Mouse (Mus musculus): Measurements from ENCODE around the gene Rac1. TPM values are rescaled to one million over a fixed set of nuclear protein-coding genes. Genes with fewer than 3 reads are reported as not detected.
A peak's percentile ranks its signal among the peaks of the same experiment; 100 is the strongest.

Rac1 gene
- polyA plus RNA-seq (2015; fragmentation: Nextera tagmentation; extraction: Ambion mirVana) = 345 and 377 TPM in 2 replicates

- under 1% methylated on average over 59 of the region's 105 CpGs for WGBS
- Histone ChIP-seq H3K4me3 (ENCODE audit: low read depth, low read length) (peak within 1 kb of the TSS; percentile 100), H3K36me3 (ENCODE audit: control insufficient read depth, insufficient read depth, low read length) (no peaks in the 10 kb centered on the region), H3K27me3 (ENCODE audit: control insufficient read depth, insufficient read depth, low read length) (no peaks in the 10 kb centered on the region), H3K4me1 (replicated peaks; ENCODE audit: control insufficient read depth, insufficient read depth) (peaks cover 6% of the 10 kb centered on the region; the same call in 1 of the 2 replicates), H3K9me3 (ENCODE audit: control insufficient read depth, low read length) (no peaks in the 10 kb centered on the region), H3K4me2 (replicated peaks; ENCODE audit: low read depth) (peak within 1 kb of the TSS; percentile 70), H3K9ac (ENCODE audit: low read length) (peak within 1 kb of the TSS; percentile 100), H3K27ac (replicated peaks) (peak within 1 kb of the TSS; percentile 100)
- TF ChIP-seq EP300 (optimal IDR thresholded peaks at IDR 0.05) = no peak
- ATAC-seq (ENCODE audit: low FRiP score, low TSS enrichment) = peak; percentile 97
- peak; percentile 98 for DNase-seq (ENCODE audit: low spot score)
These were observed at the start of gene Rac1 for GRCm38 (mm10) chr5:143527486-143528307. Rac1 (minus strand) TSS chr5:143528036.

- Histone ChIP-seq H3K9me3 (ENCODE audit: control insufficient read depth, low read length) (no peaks in the 10 kb centered on the region), H3K36me3 (ENCODE audit: control insufficient read depth, insufficient read depth, low read length) (no peaks in the 10 kb centered on the region), H3K27me3 (ENCODE audit: control insufficient read depth, insufficient read depth, low read length) (no peaks in the 10 kb centered on the region), H3K9ac (ENCODE audit: low read length) (no peak overlapping the region), H3K4me1 (replicated peaks; ENCODE audit: control insufficient read depth, insufficient read depth) (no peaks in the 10 kb centered on the region), H3K4me2 (replicated peaks; ENCODE audit: low read depth) (no peak overlapping the region), H3K27ac (replicated peaks) (peak overlapping the region; percentile 53), H3K4me3 (ENCODE audit: low read depth, low read length) (no peak overlapping the region)
- TF ChIP-seq EP300 (optimal IDR thresholded peaks at IDR 0.05) (no peak), CTCF (IDR thresholded peaks at IDR 0.05; ENCODE audit: low read depth) (no peak; the same call in 1 of the 2 replicates)
- DNase-seq (ENCODE audit: low spot score) (peak; percentile 24), ATAC-seq (ENCODE audit: low FRiP score, low TSS enrichment) (peak; percentile 76)
- 39% methylated on average over 19 of the region's 19 CpGs for WGBS
These were observed 46.7 kb upstream of the Rac1 start for GRCm38 (mm10) chr5:143574261-143575178.

- no peaks in the 10 kb centered on the region for H3K27me3 ChIP-seq (ENCODE audit: control insufficient read depth, insufficient read depth, low read length)
- H3K27ac ChIP-seq (replicated peaks) = peak overlapping the region; percentile 13; the same call in 1 of the 2 replicates
- H3K4me2 ChIP-seq (replicated peaks; ENCODE audit: low read depth) = no peak overlapping the region
- H3K9ac ChIP-seq (ENCODE audit: low read length) = no peak overlapping the region
- TF ChIP-seq EP300 (optimal IDR thresholded peaks at IDR 0.05) = no peak
- no peak for TF ChIP-seq CTCF (IDR thresholded peaks at IDR 0.05; ENCODE audit: low read depth)
- WGBS = 83% methylated on average over 4 of the region's 4 CpGs
- no peak overlapping the region for H3K4me3 ChIP-seq (ENCODE audit: low read depth, low read length)
- ATAC-seq (ENCODE audit: low FRiP score, low TSS enrichment) (no peak), DNase-seq (ENCODE audit: low spot score) (no peak)
- H3K36me3 ChIP-seq (ENCODE audit: control insufficient read depth, insufficient read depth, low read length) = no peaks in the 10 kb centered on the region
- no peaks in the 10 kb centered on the region for H3K9me3 ChIP-seq (ENCODE audit: control insufficient read depth, low read length)
- no peaks in the 10 kb centered on the region for H3K4me1 ChIP-seq (replicated peaks; ENCODE audit: control insufficient read depth, insufficient read depth)
These were observed 45.2 kb upstream of the Rac1 start for GRCm38 (mm10) chr5:143573067-143573466.

GRCm38 (mm10) chr5:143572195-143572594, 44.4 kb upstream of the Rac1 start:
- Histone ChIP-seq H3K9me3 (ENCODE audit: control insufficient read depth, low read length) (no peaks in the 10 kb centered on the region), H3K4me3 (ENCODE audit: low read depth, low read length) (no peak overlapping the region), H3K27me3 (ENCODE audit: control insufficient read depth, insufficient read depth, low read length) (no peaks in the 10 kb centered on the region), H3K27ac (replicated peaks) (peak overlapping the region; percentile 71; the same call in 1 of the 2 replicates), H3K4me1 (replicated peaks; ENCODE audit: control insufficient read depth, insufficient read depth) (no peaks in the 10 kb centered on the region), H3K36me3 (ENCODE audit: control insufficient read depth, insufficient read depth, low read length) (no peaks in the 10 kb centered on the region), H3K9ac (ENCODE audit: low read length) (no peak overlapping the region), H3K4me2 (replicated peaks; ENCODE audit: low read depth) (no peak overlapping the region)
- ATAC-seq (ENCODE audit: low FRiP score, low TSS enrichment) = peak; percentile 75
- WGBS = 40% methylated on average over 5 of the region's 5 CpGs
- DNase-seq (ENCODE audit: low spot score) = peak; percentile 29
- TF ChIP-seq CTCF (IDR thresholded peaks at IDR 0.05; ENCODE audit: low read depth) = 0 out of 2 replicates have a peak, but pooled peaks have one; percentile 17
- peak; percentile 81 for TF ChIP-seq EP300 (optimal IDR thresholded peaks at IDR 0.05)

- TF ChIP-seq CTCF (IDR thresholded peaks at IDR 0.05; ENCODE audit: low read depth) (peak; percentile 98), EP300 (optimal IDR thresholded peaks at IDR 0.05) (no peak)
- Histone ChIP-seq H3K4me2 (replicated peaks; ENCODE audit: low read depth) (no peak overlapping the region), H3K4me3 (ENCODE audit: low read depth, low read length) (no peak overlapping the region), H3K9ac (ENCODE audit: low read length) (no peak overlapping the region), H3K9me3 (ENCODE audit: control insufficient read depth, low read length) (no peaks in the 10 kb centered on the region), H3K27ac (replicated peaks) (no peak overlapping the region), H3K27me3 (ENCODE audit: control insufficient read depth, insufficient read depth, low read length) (no peaks in the 10 kb centered on the region), H3K36me3 (ENCODE audit: control insufficient read depth, insufficient read depth, low read length) (no peaks in the 10 kb centered on the region), H3K4me1 (replicated peaks; ENCODE audit: control insufficient read depth, insufficient read depth) (no peaks in the 10 kb centered on the region)
- 18% methylated on average over 6 of the region's 6 CpGs for WGBS
- ATAC-seq (ENCODE audit: low FRiP score, low TSS enrichment) = no peak
- DNase-seq (ENCODE audit: low spot score) = peak; percentile 88
These were observed 40.0 kb upstream of the Rac1 start for GRCm38 (mm10) chr5:143567860-143568259.

Measured in stomach, postnatal 0 days (tissue).